Mouse (Mus musculus) midbrain, embryonic 15.5 days (tissue): ENCODE measurements around the gene Arl4d. TPM values are rescaled to one million over a fixed set of nuclear protein-coding genes. Genes with fewer than 3 reads are reported as not detected.

Experiments
- ATAC-seq: fragments of 200-750 bp; cut with Nextera tagmentation; replicated peaks from 2 replicates; pipeline ENCODE4 v1.8.0; 2017; ENCODE audit warnings: moderate TSS enrichment
- H3K27ac ChIP-seq: fragments of 300-500 bp; sonication (generic); 2 replicates; pipeline ENCODE4 v1.5.1; 2015; ENCODE audit warnings: mild to moderate bottlenecking, inconsistent platforms
- H3K27me3 ChIP-seq: fragments of 300-500 bp; sonication (generic); replicated peaks from 2 replicates; pipeline ENCODE4 v1.6.1; 2015; ENCODE audit warnings: inconsistent platforms
- H3K36me3 ChIP-seq: fragments of 300-500 bp; sonication (generic); replicated peaks from 2 replicates; pipeline ENCODE4 v1.6.1; 2015; ENCODE audit warnings: inconsistent platforms
- H3K4me1 ChIP-seq: fragments of 300-500 bp; sonication (generic); 2 replicates; pipeline ENCODE4 v1.6.1; 2015; ENCODE audit warnings: inconsistent platforms
- H3K4me2 ChIP-seq: fragments of 300-500 bp; sonication (generic); 2 replicates; pipeline ENCODE4 v1.6.1; 2015; ENCODE audit warnings: inconsistent platforms, mild to moderate bottlenecking, moderate library complexity
- H3K4me3 ChIP-seq: fragments of 300-500 bp; sonication (generic); 2 replicates; pipeline ENCODE4 v1.5.1; 2015; ENCODE audit warnings: mild to moderate bottlenecking, inconsistent platforms
- H3K9ac ChIP-seq: fragments of 300-500 bp; sonication (generic); 2 replicates; pipeline ENCODE4 v1.6.1; 2015; ENCODE audit warnings: mild to moderate bottlenecking, inconsistent platforms
- H3K9me3 ChIP-seq: fragments of 300-500 bp; sonication (generic); 2 replicates; pipeline ENCODE4 v1.6.1; 2016; ENCODE audit warnings: inconsistent platforms
- WGBS: fragments of 180-500 bp; shearing (Covaris S2); methylation state at CpG from one replicate; pipeline ENCODE4 v1.1.7; 2015; ENCODE audit warnings: mixed read lengths; 5-methylcytosine and 5-hydroxymethylcytosine counted together
- polyA plus RNA-seq: library from polyadenylated mRNA; unstranded; fragments of >200 nt; fragmentation: Nextera tagmentation; extraction: Ambion mirVana; gene quantifications from 2 replicates; pipeline ENCODE4 v1.2.1, GENCODE M21; 2015

The Arl4d gene
- polyA plus RNA-seq, 1 experiment from 2014 or later: 5.0 TPM

DNA sequence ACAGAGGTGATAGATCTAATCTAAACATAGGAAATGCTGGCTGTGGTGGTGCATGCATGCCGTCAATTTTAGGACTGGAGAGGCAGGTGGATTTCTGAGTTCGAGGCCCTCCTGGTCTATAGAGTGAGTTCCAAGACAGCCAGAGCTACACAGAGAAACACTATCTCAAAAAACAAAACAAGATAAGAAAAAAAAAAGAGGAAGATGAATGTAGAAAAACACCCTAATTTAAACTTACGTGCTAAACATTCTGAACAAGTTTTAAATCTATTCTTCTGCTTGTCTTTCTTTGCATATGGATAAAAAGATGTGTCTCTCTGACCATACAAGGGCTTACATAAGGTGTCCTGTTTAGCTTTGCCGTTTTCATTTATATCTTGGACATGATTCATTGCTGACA, 5.9 kb downstream of the Arl4d start:
- peaks cover 6% of the 10 kb centered on the region; the same call in 1 of the 2 replicates for H3K4me1 ChIP-seq
- no peak overlapping the region for H3K4me2 ChIP-seq
- ATAC-seq: no peak
- no peak overlapping the region for H3K4me3 ChIP-seq
- H3K27me3 ChIP-seq: no peaks in the 10 kb centered on the region
- no peaks in the 10 kb centered on the region for H3K36me3 ChIP-seq
- H3K27ac ChIP-seq: no peak overlapping the region
- no peak overlapping the region for H3K9ac ChIP-seq
- 94% methylated on average over 4 of the region's 4 CpGs for WGBS
- no peaks in the 10 kb centered on the region for H3K9me3 ChIP-seq

DNA sequence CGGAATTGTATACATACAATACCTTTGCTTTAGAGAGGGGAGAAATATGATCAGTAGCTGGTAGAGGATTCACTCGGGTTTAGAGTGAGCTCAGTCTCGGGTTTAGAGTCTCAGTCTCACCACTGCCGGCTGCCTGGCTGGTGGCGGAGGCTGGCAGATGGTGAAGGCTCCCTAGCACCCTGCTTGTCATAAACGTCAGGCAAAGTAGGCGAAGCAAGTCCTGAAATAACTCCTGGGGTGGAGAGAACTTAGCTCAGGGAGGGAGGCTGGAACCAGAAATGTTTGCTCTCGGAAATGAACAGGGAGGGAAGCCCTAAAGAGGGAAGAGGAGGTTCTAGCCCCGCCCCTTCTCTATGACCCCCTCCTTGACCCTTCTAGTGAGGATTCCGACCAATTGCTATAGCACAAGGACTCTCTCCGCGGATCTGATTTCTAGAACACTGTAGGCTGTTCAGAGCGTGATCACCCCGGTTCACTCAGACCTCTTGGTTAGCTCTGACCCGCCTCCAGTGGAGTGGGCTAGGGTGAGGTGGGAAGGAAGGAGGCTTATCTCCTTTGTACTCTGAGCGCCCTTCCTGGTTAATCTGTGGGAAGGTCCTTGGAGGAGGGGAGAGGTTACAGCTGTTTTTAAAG, 7.8 kb downstream of the Arl4d start:
- WGBS: 43% methylated on average over 16 of the region's 16 CpGs
- Histone ChIP-seq H3K4me1 (peaks cover 3% of the 10 kb centered on the region; the same call in 1 of the 2 replicates), H3K36me3 (no peaks in the 10 kb centered on the region), H3K9ac (no peak overlapping the region), H3K27ac (no peak overlapping the region), H3K27me3 (no peaks in the 10 kb centered on the region), H3K4me2 (no peak overlapping the region), H3K9me3 (no peaks in the 10 kb centered on the region), H3K4me3 (no peak overlapping the region)
- ATAC-seq: no peak

GRCm38 (mm10) chr11:101674106-101674505, 8.8 kb downstream of the Arl4d start:
- 93% methylated on average over 5 of the region's 5 CpGs for WGBS
- Histone ChIP-seq H3K4me3 (no peak overlapping the region), H3K4me1 (0 out of 2 replicates have a peak, but pooled peaks cover under 1% of the 10 kb centered on the region), H3K9me3 (no peaks in the 10 kb centered on the region), H3K36me3 (no peaks in the 10 kb centered on the region), H3K27ac (no peak overlapping the region), H3K27me3 (no peaks in the 10 kb centered on the region), H3K9ac (no peak overlapping the region), H3K4me2 (no peak overlapping the region)
- ATAC-seq: no peak

- H3K4me3 ChIP-seq: no peak overlapping the region
- no peak overlapping the region for H3K27ac ChIP-seq
- no peak overlapping the region for H3K4me2 ChIP-seq
- H3K9me3 ChIP-seq: no peaks in the 10 kb centered on the region
- no peak for ATAC-seq
- H3K4me1 ChIP-seq: no peaks in the 10 kb centered on the region
- no peaks in the 10 kb centered on the region for H3K36me3 ChIP-seq
- no peaks in the 10 kb centered on the region for H3K27me3 ChIP-seq
- 92% methylated on average over 4 of the region's 4 CpGs for WGBS
- H3K9ac ChIP-seq: no peak overlapping the region
Measured at GRCm38 (mm10) chr11:101675349-101675748, 10.0 kb downstream of the Arl4d start.

- H3K27me3 ChIP-seq: no peaks in the 10 kb centered on the region
- no peak overlapping the region for H3K9ac ChIP-seq
- H3K36me3 ChIP-seq: no peaks in the 10 kb centered on the region
- WGBS: 85% methylated on average over 12 of the region's 12 CpGs
- ATAC-seq: no peak
- H3K4me2 ChIP-seq: no peak overlapping the region
- H3K4me1 ChIP-seq: peaks cover 5% of the 10 kb centered on the region; the same call in 1 of the 2 replicates
- no peak overlapping the region for H3K4me3 ChIP-seq
- H3K27ac ChIP-seq: no peak overlapping the region
- no peaks in the 10 kb centered on the region for H3K9me3 ChIP-seq
Measured at GRCm38 (mm10) chr11:101677655-101678054, 12.3 kb downstream of the Arl4d start.

DNA sequence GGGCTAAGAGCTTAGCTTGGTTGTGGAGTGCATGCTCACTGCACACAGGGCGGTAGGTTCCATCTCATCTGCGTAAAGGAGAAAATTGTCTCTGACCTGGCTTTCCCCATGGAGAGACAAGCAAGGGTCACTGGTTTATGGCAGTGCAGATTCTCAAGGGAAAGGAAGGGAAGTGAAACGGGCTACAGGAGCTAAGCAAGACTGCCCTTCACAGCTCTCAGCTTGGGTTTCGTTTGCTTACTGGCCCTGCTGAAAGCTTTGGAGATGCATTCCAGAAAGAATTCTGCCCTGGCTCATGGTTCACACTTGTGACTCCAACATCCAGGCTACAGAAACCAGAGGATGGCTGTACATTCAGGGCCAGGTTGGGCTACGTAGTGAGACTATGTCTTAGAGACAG, 13.4 kb downstream of the Arl4d start:
- 71% methylated on average over 5 of the region's 5 CpGs for WGBS
- Histone ChIP-seq H3K27me3 (no peaks in the 10 kb centered on the region), H3K27ac (no peak overlapping the region), H3K4me2 (no peak overlapping the region), H3K4me1 (peaks cover 5% of the 10 kb centered on the region; the same call in 1 of the 2 replicates), H3K9me3 (no peaks in the 10 kb centered on the region), H3K9ac (no peak overlapping the region), H3K4me3 (no peak overlapping the region), H3K36me3 (no peaks in the 10 kb centered on the region)
- ATAC-seq: no peak

DNA sequence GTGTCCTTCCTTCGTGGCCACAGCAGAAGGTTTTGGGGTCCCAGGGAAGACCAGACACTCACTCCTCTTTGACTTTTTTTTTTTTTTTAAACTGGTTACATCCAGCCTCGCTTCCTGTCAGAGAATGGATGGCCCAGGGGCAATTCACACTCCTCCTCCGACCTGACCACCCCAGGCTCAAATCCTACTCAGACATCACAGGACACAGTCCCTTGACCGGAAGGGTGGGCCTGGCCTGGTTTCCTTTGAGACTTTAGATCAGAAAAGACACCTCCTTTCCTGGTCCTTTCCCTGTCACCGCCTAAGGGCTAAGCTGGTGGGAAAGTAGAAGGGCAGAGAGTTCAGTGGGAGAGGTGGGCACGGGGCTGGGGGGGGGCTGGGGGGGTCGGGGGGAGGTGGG, 14.6 kb downstream of the Arl4d start:
- WGBS: 57% methylated on average over 6 of the region's 7 CpGs
- Histone ChIP-seq H3K27ac (no peak overlapping the region), H3K4me1 (peaks cover 5% of the 10 kb centered on the region; the same call in 1 of the 2 replicates), H3K9ac (no peak overlapping the region), H3K36me3 (no peaks in the 10 kb centered on the region), H3K4me2 (no peak overlapping the region), H3K9me3 (no peaks in the 10 kb centered on the region), H3K27me3 (no peaks in the 10 kb centered on the region), H3K4me3 (no peak overlapping the region)
- no peak for ATAC-seq

DNA sequence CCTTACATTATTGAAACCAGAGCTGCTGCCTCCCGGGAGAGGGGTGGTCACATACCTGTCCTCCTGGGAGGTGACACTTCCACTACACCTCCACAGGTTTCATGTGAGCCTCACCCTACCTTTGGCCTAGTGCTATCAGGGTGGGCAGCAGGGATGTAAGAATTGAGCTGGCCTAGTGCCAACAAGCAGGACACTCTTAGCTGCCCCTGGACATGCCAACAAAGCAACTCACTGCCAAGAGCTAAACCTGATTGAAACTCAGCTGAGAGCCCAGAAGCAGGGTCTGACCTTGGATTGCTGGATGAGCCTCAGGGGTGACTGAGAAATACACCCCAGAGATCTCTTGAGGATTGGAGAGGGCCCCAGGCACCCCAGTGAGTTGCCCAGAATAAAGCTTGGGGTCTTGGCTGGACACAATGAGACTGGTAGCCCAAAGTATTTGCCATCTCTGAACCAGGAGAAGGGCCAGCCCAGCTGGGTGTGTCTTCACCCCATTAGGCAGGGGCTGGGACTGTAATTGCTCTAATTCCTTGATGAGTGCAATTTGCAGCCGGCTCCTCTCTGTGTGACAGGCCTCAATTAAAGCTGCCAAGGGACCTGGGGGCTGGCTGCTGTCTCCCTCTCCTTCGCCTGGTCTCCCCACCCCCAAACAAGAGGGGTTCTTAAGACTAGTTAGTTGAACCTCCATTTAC, 15.4 kb downstream of the Arl4d start:
- Histone ChIP-seq H3K9me3 (no peaks in the 10 kb centered on the region), H3K4me2 (no peak overlapping the region), H3K27me3 (no peaks in the 10 kb centered on the region), H3K9ac (no peak overlapping the region), H3K27ac (no peak overlapping the region), H3K36me3 (no peaks in the 10 kb centered on the region), H3K4me3 (no peak overlapping the region), H3K4me1 (peaks cover 5% of the 10 kb centered on the region; the same call in 1 of the 2 replicates)
- 33% methylated on average over 3 of the region's 3 CpGs for WGBS
- no peak for ATAC-seq

DNA sequence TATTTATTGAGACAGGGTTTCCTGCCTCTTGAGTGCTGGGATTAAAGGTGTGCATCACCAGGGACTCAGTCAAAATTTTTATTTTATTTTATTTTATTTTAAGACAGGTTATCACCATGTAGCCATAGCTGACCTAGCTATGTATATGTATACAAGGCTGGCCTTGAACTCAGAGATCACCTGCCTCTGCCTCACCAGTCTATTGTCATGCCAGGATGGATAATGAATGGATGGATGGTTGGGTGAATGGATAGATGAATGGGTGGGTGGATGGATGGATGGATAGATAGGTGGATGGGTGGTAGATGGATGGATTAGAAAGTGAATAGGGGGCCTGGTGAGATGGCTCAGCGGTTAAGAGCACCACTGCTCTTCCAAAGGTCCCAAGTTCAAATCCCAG, 16.6 kb downstream of the Arl4d start:
- Histone ChIP-seq H3K4me2 (no peak overlapping the region), H3K9ac (no peak overlapping the region), H3K4me1 (peaks cover 5% of the 10 kb centered on the region; the same call in 1 of the 2 replicates), H3K4me3 (no peak overlapping the region), H3K27me3 (no peaks in the 10 kb centered on the region), H3K36me3 (no peaks in the 10 kb centered on the region), H3K9me3 (no peaks in the 10 kb centered on the region), H3K27ac (no peak overlapping the region)
- 76% methylated on average over 1 of the region's 1 CpGs for WGBS
- ATAC-seq: no peak

DNA sequence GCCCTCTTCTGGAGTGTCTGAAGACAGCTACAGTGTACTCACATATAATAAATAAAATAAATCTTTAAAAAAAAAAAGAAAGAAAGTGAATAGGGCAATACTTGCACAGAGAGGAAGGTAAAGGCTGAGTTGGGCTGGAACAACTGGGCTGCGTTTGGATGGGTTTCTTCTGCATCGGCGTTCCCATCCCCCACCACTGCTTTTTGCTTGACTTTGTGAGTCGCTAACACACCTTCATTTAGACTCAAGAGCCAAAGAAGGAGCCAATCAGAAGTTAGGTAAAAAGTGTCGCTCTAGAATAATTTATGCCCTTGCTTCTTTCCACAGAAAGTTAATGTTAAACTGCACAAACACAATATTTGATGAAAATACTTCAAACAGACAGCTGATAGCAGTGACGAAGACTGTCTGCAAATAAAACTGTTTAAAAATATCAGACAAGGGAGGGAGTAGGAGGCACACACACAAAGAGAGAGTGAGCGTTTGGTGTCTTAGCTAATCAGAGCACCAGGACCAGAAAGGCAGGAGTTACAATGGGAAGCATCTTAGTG, 17.1 kb downstream of the Arl4d start:
- Histone ChIP-seq H3K9ac (no peak overlapping the region), H3K4me3 (no peak overlapping the region), H3K9me3 (no peaks in the 10 kb centered on the region), H3K4me2 (no peak overlapping the region), H3K4me1 (peaks cover 8% of the 10 kb centered on the region), H3K36me3 (no peaks in the 10 kb centered on the region), H3K27me3 (no peaks in the 10 kb centered on the region), H3K27ac (no peak overlapping the region)
- no peak for ATAC-seq
- WGBS: 78% methylated on average over 7 of the region's 7 CpGs

GRCm38 (mm10) chr11:101687351-101688301, 22.3 kb downstream of the Arl4d start:
- no peaks in the 10 kb centered on the region for H3K9me3 ChIP-seq
- H3K4me2 ChIP-seq: no peak overlapping the region
- no peak for ATAC-seq
- H3K27me3 ChIP-seq: no peaks in the 10 kb centered on the region
- H3K4me1 ChIP-seq: peaks cover 11% of the 10 kb centered on the region
- H3K4me3 ChIP-seq: no peak overlapping the region
- H3K9ac ChIP-seq: no peak overlapping the region
- H3K36me3 ChIP-seq: no peaks in the 10 kb centered on the region
- peak overlapping the region; percentile 48 for H3K27ac ChIP-seq
- 55% methylated on average over 13 of the region's 13 CpGs for WGBS

DNA sequence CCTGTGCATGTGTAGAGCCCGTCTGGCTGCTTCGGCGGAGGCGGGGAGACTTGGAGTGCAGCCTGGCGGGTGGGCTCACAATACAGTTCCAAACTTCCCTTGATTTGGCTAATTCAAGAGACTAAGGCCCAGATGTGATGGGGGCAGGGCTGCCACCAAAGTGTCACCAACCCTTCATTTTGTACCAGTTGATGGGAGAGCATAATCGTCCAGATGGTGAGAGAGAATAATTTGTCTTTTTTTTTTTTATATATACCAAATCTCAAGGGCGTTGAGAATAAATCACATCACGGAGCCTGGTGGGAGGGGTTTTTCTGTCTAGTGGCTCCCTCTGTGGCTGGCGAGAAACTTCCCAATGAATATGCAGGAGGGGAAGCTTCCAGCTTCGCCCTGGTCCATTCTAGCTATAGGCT, 24.4 kb downstream of the Arl4d start:
- no peak overlapping the region for H3K4me2 ChIP-seq
- H3K9ac ChIP-seq: no peak overlapping the region
- no peaks in the 10 kb centered on the region for H3K9me3 ChIP-seq
- H3K4me3 ChIP-seq: no peak overlapping the region
- no peaks in the 10 kb centered on the region for H3K27me3 ChIP-seq
- 25% methylated on average over 10 of the region's 10 CpGs for WGBS
- no peaks in the 10 kb centered on the region for H3K36me3 ChIP-seq
- H3K4me1 ChIP-seq: peaks cover 11% of the 10 kb centered on the region
- no peak for ATAC-seq
- H3K27ac ChIP-seq: peak overlapping the region; percentile 20; the same call in 1 of the 2 replicates
